Mouse (Mus musculus) heart, adult 2 months (tissue): Measurements from ENCODE around the gene Npepl1.

Experiments used
- CTCF ChIP-seq: fragments of 200-600 bp; IDR thresholded peaks from 2 replicates; pipeline ENCODE4 v1.8.1; 2022; ENCODE audit warnings: antibody characterized with exemption, mild to moderate bottlenecking, moderate library complexity
- EP300 ChIP-seq: fragments of 200-500 bp; IDR thresholded peaks from 2 replicates; pipeline ENCODE4 v1.6.1; 2011; ENCODE audit warnings: low read depth, low read length, control low read depth; ENCODE audit not compliant: insufficient read depth

- TF ChIP-seq EP300 (no peak), CTCF (no peak)
Measured at GRCm38 (mm10) chr2:174075072-174075570, 35.0 kb upstream of the Npepl1 start.
